Mouse (Mus musculus): ENCODE measurements at regions not wholly inside any gene's neighbourhood (a gene's known extent, or its start where the extent isn't known, plus 50 kb on each side); places are given as distances from the start of the nearest gene placed in this dataset.

GRCm38 (mm10) chr9:116405051-116405450 lies 229.9 kb upstream of the Tgfbr2 start:
- TF ChIP-seq CHD2 (IDR thresholded peaks at IDR 0.05; ENCODE audit: low read depth, low read length): no peak
- TF ChIP-seq ZNF384 (IDR thresholded peaks at IDR 0.05; ENCODE audit: low read depth, low read length): no peak
- no peak for TF ChIP-seq MAFK (IDR thresholded peaks at IDR 0.05; ENCODE audit: insufficient read depth, low read depth, low read length)
